9 mouse cellular contexts compared by ENCODE assay signal in the genomic region with DNA sequence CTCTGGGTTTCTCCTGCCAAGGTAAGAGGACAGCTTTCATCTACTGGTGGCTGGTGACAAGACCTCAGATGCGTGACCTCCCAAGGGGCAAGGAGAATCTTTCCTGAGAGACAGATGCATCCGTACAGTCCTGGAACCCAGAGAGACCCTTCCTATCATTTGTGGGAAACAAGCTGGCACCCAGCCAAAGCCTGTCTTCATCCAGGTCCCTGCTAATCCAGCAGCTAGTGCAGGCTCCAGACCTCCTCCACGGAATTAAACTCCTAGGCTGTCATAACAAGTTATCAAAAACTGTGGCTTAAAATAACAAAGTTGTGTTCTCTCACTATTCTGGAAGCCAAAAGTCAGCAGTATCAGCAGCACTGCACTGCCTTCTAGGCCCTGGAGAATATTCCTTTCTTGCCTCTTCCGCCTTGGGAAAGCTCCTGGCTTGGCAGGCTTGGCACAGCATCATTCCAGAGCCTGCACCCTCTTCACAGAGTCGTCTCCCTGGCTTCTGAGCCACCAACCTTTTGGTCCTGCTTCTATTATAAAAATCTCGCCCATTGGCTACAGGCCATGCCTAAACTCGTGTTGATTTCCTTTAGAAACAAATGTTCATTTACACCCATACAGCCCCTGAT.
DNase-seq lines count a peak whose midpoint lies in the region; ATAC-seq and TF ChIP-seq lines count a peak whose summit lies in the region.
"Had no signal": no experiment of that assay in that cellular context is flagged by ENCODE, and none has a peak within 500 bp of the region (broad histone marks: within the 10 kb centered on the region; RNA-seq: fewer than 3 reads in every experiment).

No protein-coding gene starts in this region.

- peak; percentile 26 for DNase-seq in gastrocnemius, adult 2 months
- no peak for DNase-seq in gastrocnemius, adult 8-10 months (ENCODE audit: low spot score in 2 of 2)
- DNase-seq in midbrain, embryonic 11.5 days (ENCODE audit: low spot score, missing footprints), result no peak
- peak; percentile 40 for DNase-seq in forebrain, postnatal 0 days
- peak; percentile 10 for DNase-seq in skeletal muscle tissue, adult 2 months (ENCODE audit: low read depth, low spot score)
- DNase-seq in gastrocnemius, postnatal 4 days (ENCODE audit: low spot score in 2 of 2), result no peak

- no peak overlapping the region for H3K4me3 ChIP-seq in gastrocnemius, adult 2 months
- H3K4me3 ChIP-seq in midbrain, embryonic 12.5 days, result no peak overlapping the region
- H3K4me3 ChIP-seq in midbrain, embryonic 11.5 days (ENCODE audit: low read depth, low read length), result no peak overlapping the region
- H3K4me3 ChIP-seq in forebrain, postnatal 0 days (ENCODE audit: low read depth, low read length), result no peak overlapping the region
- H3K4me3 ChIP-seq: erythroblast, embryonic 14.5 days had no signal

- peaks cover 16% of the 10 kb centered on the region for H3K4me1 ChIP-seq in midbrain, embryonic 12.5 days
- peaks cover 11% of the 10 kb centered on the region for H3K4me1 ChIP-seq in midbrain, embryonic 11.5 days (ENCODE audit: control insufficient read depth, insufficient read depth, low read length)
- H3K4me1 ChIP-seq in forebrain, postnatal 0 days (ENCODE audit: insufficient read depth), result peaks cover 8% of the 10 kb centered on the region; the same call in 1 of the 2 replicates

- no peaks in the 10 kb centered on the region for H3K9me3 ChIP-seq in midbrain, embryonic 12.5 days
- H3K9me3 ChIP-seq in midbrain, embryonic 11.5 days (ENCODE audit: control insufficient read depth, low read length), result no peaks in the 10 kb centered on the region
- H3K9me3 ChIP-seq in forebrain, postnatal 0 days (ENCODE audit: low read length), result no peaks in the 10 kb centered on the region

- no peak overlapping the region for H3K4me2 ChIP-seq in midbrain, embryonic 12.5 days (replicated peaks)
- no peak overlapping the region for H3K4me2 ChIP-seq in midbrain, embryonic 11.5 days
- no peak overlapping the region for H3K4me2 ChIP-seq in forebrain, postnatal 0 days (ENCODE audit: low read depth)

- H3K27me3 ChIP-seq in midbrain, embryonic 12.5 days, result no peaks in the 10 kb centered on the region
- H3K27me3 ChIP-seq in midbrain, embryonic 11.5 days (ENCODE audit: control insufficient read depth, insufficient read depth, low read length), result no peaks in the 10 kb centered on the region
- H3K27me3 ChIP-seq in forebrain, postnatal 0 days (ENCODE audit: insufficient read depth, low read length), result no peaks in the 10 kb centered on the region

- 67% methylated on average over 7 of the region's 7 CpGs for WGBS in midbrain, embryonic 12.5 days
- 77% methylated on average over 7 of the region's 7 CpGs for WGBS in midbrain, embryonic 11.5 days
- 27% methylated on average over 7 of the region's 7 CpGs for WGBS in forebrain, postnatal 0 days

- no peak for ATAC-seq in midbrain, embryonic 12.5 days (ENCODE audit: low FRiP score, low read depth)
- no peak for ATAC-seq in midbrain, embryonic 11.5 days (ENCODE audit: low FRiP score)
- peak; percentile 59 for ATAC-seq in forebrain, postnatal 0 days
- no peak for ATAC-seq in erythroblast, adult 5-6 weeks (replicated peaks; ENCODE audit: low FRiP score, poor library complexity, severe bottlenecking)

- H3K36me3 ChIP-seq in midbrain, embryonic 12.5 days, result no peaks in the 10 kb centered on the region
- H3K36me3 ChIP-seq in midbrain, embryonic 11.5 days (ENCODE audit: control insufficient read depth, insufficient read depth, low read length), result no peaks in the 10 kb centered on the region
- no peaks in the 10 kb centered on the region for H3K36me3 ChIP-seq in forebrain, postnatal 0 days (ENCODE audit: insufficient read depth)

- no peak overlapping the region for H3K9ac ChIP-seq in midbrain, embryonic 12.5 days (replicated peaks)
- H3K9ac ChIP-seq in midbrain, embryonic 11.5 days (ENCODE audit: low read length), result no peak overlapping the region
- no peak overlapping the region for H3K9ac ChIP-seq in forebrain, postnatal 0 days

- intact Hi-C loops in gastrocnemius, adult 2 months (cut with DNase I), result no loop called here

- 0 out of 2 replicates have a peak overlapping the region, but pooled peaks have one; percentile 2 for H3K27ac ChIP-seq in gastrocnemius, adult 2 months
- H3K27ac ChIP-seq in midbrain, embryonic 12.5 days (replicated peaks), result peak overlapping the region; percentile 42; the same call in 1 of the 2 replicates
- H3K27ac ChIP-seq in midbrain, embryonic 11.5 days (ENCODE audit: low read depth, low read length), result no peak overlapping the region
- H3K27ac ChIP-seq in forebrain, postnatal 0 days (ENCODE audit: low read depth, low read length), result no peak overlapping the region

- TF ChIP-seq CTCF in gastrocnemius, adult 2 months (IDR thresholded peaks at IDR 0.05), result no peak
- no peak for TF ChIP-seq CTCF in forebrain, postnatal 0 days (IDR thresholded peaks at IDR 0.05; ENCODE audit: low read depth)

Comparison
In these comparisons a context has a peak if more than half of its experiments do, and no peak if none do; other contexts are left out.
1. DNase-seq: peak in gastrocnemius, adult 2 months (single experiment), forebrain, postnatal 0 days (single experiment) and skeletal muscle tissue, adult 2 months (single experiment); none in gastrocnemius, adult 8-10 months (0 of 2), midbrain, embryonic 11.5 days (single experiment) and gastrocnemius, postnatal 4 days (0 of 2).
2. H3K27ac ChIP-seq: peak in gastrocnemius, adult 2 months (single experiment) and midbrain, embryonic 12.5 days (single experiment); none in midbrain, embryonic 11.5 days (single experiment) and forebrain, postnatal 0 days (single experiment).